Mouse (Mus musculus): ENCODE results near the gene Rdh7.
"Not testable (repeated sequence)": the region's sequence is repeated elsewhere in the genome, so short reads cannot be mapped to it uniquely, and the experiment has no call there.

Rdh7 gene

GRCm38 (mm10) chr10:127893163-127894022, 4.8 kb upstream of the Rdh7 start:
- DNase-seq (ENCODE audit: extremely low read depth, low read depth) = not testable (repeated sequence)

- DNase-seq (ENCODE audit: extremely low read depth, low read depth) = no peak
Measured at GRCm38 (mm10) chr10:127891481-127891880, 2.9 kb upstream of the Rdh7 start.

GRCm38 (mm10) chr10:127886971-127887370, 1.6 kb downstream of the Rdh7 start:
- no peak for DNase-seq (ENCODE audit: extremely low read depth, low read depth)

GRCm38 (mm10) chr10:127886551-127886950, 2.1 kb downstream of the Rdh7 start:
- DNase-seq (ENCODE audit: extremely low read depth, low read depth) = no peak

- DNase-seq (ENCODE audit: extremely low read depth, low read depth) = no peak
Measured at GRCm38 (mm10) chr10:127881041-127881440, 7.6 kb downstream of the Rdh7 start.

- peak; percentile 94 for DNase-seq (ENCODE audit: extremely low read depth, low read depth)
Measured at GRCm38 (mm10) chr10:127879155-127879688, 9.4 kb downstream of the Rdh7 start.

- DNase-seq (ENCODE audit: extremely low read depth, low read depth) = no peak
Measured at GRCm38 (mm10) chr10:127878262-127879057, 10.2 kb downstream of the Rdh7 start.

GRCm38 (mm10) chr10:127877681-127878080, 10.9 kb downstream of the Rdh7 start:
- DNase-seq (ENCODE audit: extremely low read depth, low read depth) = no peak

- no peak for DNase-seq (ENCODE audit: extremely low read depth, low read depth)
Measured at GRCm38 (mm10) chr10:127872484-127872883, 16.1 kb downstream of the Rdh7 start.

GRCm38 (mm10) chr10:127866232-127866631, 22.4 kb downstream of the Rdh7 start, which contains the start of gene Rdh16f2:
TSS of gene Rdh16f2 (plus strand) at chr10:127866474.
- no peak for DNase-seq (ENCODE audit: extremely low read depth, low read depth)

GRCm38 (mm10) chr10:127864931-127865330, 23.7 kb downstream of the Rdh7 start:
- no peak for DNase-seq (ENCODE audit: extremely low read depth, low read depth)

GRCm38 (mm10) chr10:127856376-127856775, 32.2 kb downstream of the Rdh7 start:
- no peak for DNase-seq (ENCODE audit: extremely low read depth, low read depth)

GRCm38 (mm10) chr10:127849628-127850027, 39.0 kb downstream of the Rdh7 start, which contains the start of gene Rdh19:
TSS of gene Rdh19 (plus strand) at chr10:127849928.
- DNase-seq (ENCODE audit: extremely low read depth, low read depth) = no peak

GRCm38 (mm10) chr10:127848089-127848488, 40.5 kb downstream of the Rdh7 start:
- DNase-seq (ENCODE audit: extremely low read depth, low read depth) = no peak

GRCm38 (mm10) chr10:127845945-127846344, 42.7 kb downstream of the Rdh7 start:
- not testable (repeated sequence) for DNase-seq (ENCODE audit: extremely low read depth, low read depth)

GRCm38 (mm10) chr10:127840776-127841175, 47.8 kb downstream of the Rdh7 start:
- peak; percentile 13 for DNase-seq (ENCODE audit: extremely low read depth, low read depth)

GRCm38 (mm10) chr10:127838539-127838938, 50.1 kb downstream of the Rdh7 start:
- DNase-seq (ENCODE audit: extremely low read depth, low read depth) = no peak

GRCm38 (mm10) chr10:127837793-127838192, 50.8 kb downstream of the Rdh7 start:
- not testable (repeated sequence) for DNase-seq (ENCODE audit: extremely low read depth, low read depth)

- DNase-seq (ENCODE audit: extremely low read depth, low read depth) = no peak
Measured at GRCm38 (mm10) chr10:127835292-127835691, 53.3 kb downstream of the Rdh7 start.

GRCm38 (mm10) chr10:127834186-127834585, 54.4 kb downstream of the Rdh7 start:
- not testable (repeated sequence) for DNase-seq (ENCODE audit: extremely low read depth, low read depth)

All from MEL-GATA-1-ER (cell line).